Mouse (Mus musculus): ENCODE results near the gene Mob3b.

Mob3b gene

GRCm38 (mm10) chr4:35006541-35007260 lies 150.6 kb downstream of the Mob3b start:
- in situ Hi-C loops (cut with MboI, MseI): loop anchor here (10.0 kb wide), 1 partner anchor 58 kb away; no protein-coding TSS in a partner anchor

- in situ Hi-C loops (cut with MboI, MseI): loop anchor here (10.0 kb wide), 1 partner anchor 59 kb away; no protein-coding TSS in a partner anchor
Observed at GRCm38 (mm10) chr4:35006056-35006455, 151.2 kb downstream of the Mob3b start.

GRCm38 (mm10) chr4:35005068-35005769 lies 152.1 kb downstream of the Mob3b start:
- in situ Hi-C loops (cut with MboI, MseI): loop anchor here (10.0 kb wide), 1 partner anchor 60 kb away; no protein-coding TSS in a partner anchor

GRCm38 (mm10) chr4:35004473-35004872 lies 152.8 kb downstream of the Mob3b start:
- in situ Hi-C loops (cut with MboI, MseI): loop anchor here (10.0 kb wide), 1 partner anchor 60 kb away; no protein-coding TSS in a partner anchor

GRCm38 (mm10) chr4:35003550-35004326 lies 153.5 kb downstream of the Mob3b start:
- in situ Hi-C loops (cut with MboI, MseI): loop anchor here (10.0 kb wide), 1 partner anchor 61 kb away; no protein-coding TSS in a partner anchor

GRCm38 (mm10) chr4:34996616-34997015 lies 160.7 kb downstream of the Mob3b start:
- in situ Hi-C loops (cut with MboI, MseI): no loop called here

- in situ Hi-C loops (cut with MboI, MseI): no loop called here
Observed at GRCm38 (mm10) chr4:34993639-34993975, 163.7 kb downstream of the Mob3b start.

- in situ Hi-C loops (cut with MboI, MseI): no loop called here
Observed at GRCm38 (mm10) chr4:34992866-34993638, 164.2 kb downstream of the Mob3b start.

- in situ Hi-C loops (cut with MboI, MseI): no loop called here
Observed at GRCm38 (mm10) chr4:34991891-34992865, 165.1 kb downstream of the Mob3b start.

- in situ Hi-C loops (cut with MboI, MseI): no loop called here
Observed at GRCm38 (mm10) chr4:34991116-34991515, 166.2 kb downstream of the Mob3b start.

- in situ Hi-C loops (cut with MboI, MseI): no loop called here
Observed at GRCm38 (mm10) chr4:34990659-34991058, 166.6 kb downstream of the Mob3b start.

GRCm38 (mm10) chr4:34987568-34987967 lies 169.7 kb downstream of the Mob3b start:
- in situ Hi-C loops (cut with MboI, MseI): no loop called here

GRCm38 (mm10) chr4:34987109-34987508 lies 170.2 kb downstream of the Mob3b start:
- in situ Hi-C loops (cut with MboI, MseI): no loop called here

GRCm38 (mm10) chr4:34986647-34987046 lies 170.6 kb downstream of the Mob3b start:
- in situ Hi-C loops (cut with MboI, MseI): no loop called here

GRCm38 (mm10) chr4:34984377-34984776 lies 172.9 kb downstream of the Mob3b start:
- in situ Hi-C loops (cut with MboI, MseI): no loop called here

GRCm38 (mm10) chr4:34983511-34983910 lies 173.8 kb downstream of the Mob3b start:
- in situ Hi-C loops (cut with MboI, MseI): no loop called here

- in situ Hi-C loops (cut with MboI, MseI): no loop called here
Observed at GRCm38 (mm10) chr4:34981301-34982172, 175.7 kb downstream of the Mob3b start.

- in situ Hi-C loops (cut with MboI, MseI): no loop called here
Observed at GRCm38 (mm10) chr4:34980461-34981039, 176.7 kb downstream of the Mob3b start.

Data from T-helper 2 cell (primary cell).